Mouse (Mus musculus): ENCODE data around the gene Gm21454.
"Not testable (repeated sequence)": the region's sequence is repeated elsewhere in the genome, so short reads cannot be mapped to it uniquely, and the experiment has no call there.

Gm21454 gene

DNA sequence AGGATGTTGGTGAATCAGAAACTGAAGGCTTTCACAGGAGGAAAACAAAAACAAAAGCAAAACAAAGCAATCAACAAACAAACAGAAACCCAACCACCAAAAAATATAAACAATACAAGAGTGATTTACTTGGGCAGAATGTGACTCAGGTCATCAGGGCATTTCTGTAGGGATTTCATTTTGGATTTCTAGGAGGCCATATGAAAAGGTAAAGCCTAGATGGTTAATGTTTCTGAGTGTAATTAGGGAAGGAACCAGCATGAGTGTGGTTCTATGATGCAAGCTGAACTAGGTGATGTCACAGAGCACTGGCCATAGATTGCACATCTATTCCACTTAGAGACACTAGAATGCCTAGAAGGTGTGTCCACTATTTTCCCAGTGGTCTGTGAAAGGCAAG lies at the start of gene Gm21454, which contains the start of gene Gm21440:
Gm21454 (plus strand) TSS at position 352 of the 400 bp plus-strand sequence.
Gm21440 (plus strand) TSS at position 301 of the 400 bp plus-strand sequence.
- DNase-seq (ENCODE audit: low read depth, low spot score): not testable (repeated sequence)

DNA sequence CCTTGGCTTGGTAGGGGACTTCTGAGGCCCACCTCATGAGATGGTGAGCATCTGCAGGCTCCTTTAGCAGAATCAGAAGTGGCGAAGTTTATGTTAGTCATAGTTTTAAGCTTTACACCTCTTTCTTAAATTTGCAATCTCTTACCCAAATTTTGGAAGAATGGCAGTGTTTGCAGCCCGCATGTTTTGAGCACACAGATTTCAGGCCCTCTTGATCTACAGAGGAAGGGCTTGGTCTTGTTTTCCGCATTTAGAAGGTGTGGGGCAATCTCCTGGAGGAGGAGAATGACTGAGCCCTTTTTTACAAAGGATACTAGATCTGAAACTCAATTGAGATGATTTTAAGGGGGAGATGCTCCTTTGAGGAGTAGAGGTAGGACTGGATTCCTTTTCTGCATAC lies 28.4 kb upstream of the Gm21454 start, which contains the start of gene Gm21828:
Gm21828 (minus strand) TSS at position 101 of the 400 bp plus-strand sequence.
- DNase-seq (ENCODE audit: low read depth, low spot score): not testable (repeated sequence)

DNA sequence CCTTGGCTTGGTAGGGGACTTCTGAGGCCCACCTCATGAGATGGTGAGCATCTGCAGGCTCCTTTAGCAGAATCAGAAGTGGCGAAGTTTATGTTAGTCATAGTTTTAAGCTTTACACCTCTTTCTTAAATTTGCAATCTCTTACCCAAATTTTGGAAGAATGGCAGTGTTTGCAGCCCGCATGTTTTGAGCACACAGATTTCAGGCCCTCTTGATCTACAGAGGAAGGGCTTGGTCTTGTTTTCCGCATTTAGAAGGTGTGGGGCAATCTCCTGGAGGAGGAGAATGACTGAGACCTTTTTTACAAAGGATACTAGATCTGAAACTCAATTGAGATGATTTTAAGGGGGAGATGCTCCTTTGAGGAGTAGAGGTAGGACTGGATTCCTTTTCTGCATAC lies 96.7 kb downstream of the Gm21454 start, which contains the start of gene Gm21725:
Gm21725 (minus strand) TSS at position 101 of the 400 bp plus-strand sequence.
- not testable (repeated sequence) for DNase-seq (ENCODE audit: low read depth, low spot score)
